8 mouse cellular contexts compared by ENCODE assay signal in the genomic region with DNA sequence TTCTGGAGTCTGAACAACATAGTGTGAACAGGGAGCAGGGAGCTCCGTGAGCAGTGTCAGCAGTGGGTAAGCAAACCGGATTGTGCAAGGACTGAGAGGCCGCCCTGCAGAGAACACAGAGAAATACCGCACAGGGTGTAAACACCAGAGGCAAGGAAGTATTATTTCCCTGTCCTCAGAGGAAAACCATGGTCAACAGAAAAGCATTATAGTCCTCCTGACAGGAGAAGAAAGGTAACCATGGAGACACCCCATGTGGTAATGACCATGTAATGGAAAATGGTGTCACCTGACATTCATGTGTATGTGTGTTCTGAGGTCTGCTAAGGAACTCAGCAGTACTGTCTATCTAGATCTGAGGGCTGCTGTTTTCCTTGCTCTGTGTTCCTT. TPM values are rescaled to one million over a fixed set of nuclear protein-coding genes. Genes with fewer than 3 reads are reported as not detected.
A peak's percentile ranks its signal among the peaks of the same experiment; 100 is the strongest.
DNase-seq lines count a peak whose midpoint lies in the region; ATAC-seq and TF ChIP-seq lines count a peak whose summit lies in the region.

No protein-coding gene starts in this region.

- H3K4me1 ChIP-seq in forebrain, postnatal 0 days (ENCODE audit: insufficient read depth): 0 out of 2 replicates have a peak, but pooled peaks cover 4% of the 10 kb centered on the region
- peaks cover 46% of the 10 kb centered on the region for H3K4me1 ChIP-seq in kidney, adult 2 months (ENCODE audit: control insufficient read depth, insufficient read depth, low read length)
- peaks cover 74% of the 10 kb centered on the region for H3K4me1 ChIP-seq in megakaryocyte, embryonic 14.5 days
- peaks cover 14% of the 10 kb centered on the region for H3K4me1 ChIP-seq in stomach, embryonic 16.5 days (ENCODE audit: control insufficient read depth, insufficient read depth, low read length)

- no peak overlapping the region for H3K9ac ChIP-seq in forebrain, postnatal 0 days
- peak overlapping the region; percentile 28 for H3K9ac ChIP-seq in stomach, embryonic 16.5 days (ENCODE audit: low read length)

- no peaks in the 10 kb centered on the region for H3K9me3 ChIP-seq in forebrain, postnatal 0 days (ENCODE audit: low read length)
- H3K9me3 ChIP-seq in megakaryocyte, embryonic 14.5 days: no peaks in the 10 kb centered on the region
- no peaks in the 10 kb centered on the region for H3K9me3 ChIP-seq in stomach, embryonic 16.5 days (replicated peaks; ENCODE audit: control insufficient read depth, low read length)

- H3K27ac ChIP-seq in left cerebral cortex, adult 2 months: peak overlapping the region; percentile 75
- H3K27ac ChIP-seq in forebrain, postnatal 0 days (ENCODE audit: low read depth, low read length): peak overlapping the region; percentile 70
- peak overlapping the region; percentile 75 for H3K27ac ChIP-seq in kidney, adult 2 months (ENCODE audit: insufficient read depth, low read depth, low read length)
- peak overlapping the region; percentile 88 for H3K27ac ChIP-seq in stomach, embryonic 16.5 days (ENCODE audit: low read length)

- H3K27me3 ChIP-seq in forebrain, postnatal 0 days (ENCODE audit: insufficient read depth, low read length): no peaks in the 10 kb centered on the region
- H3K27me3 ChIP-seq in kidney, adult 2 months (replicated peaks; ENCODE audit: control insufficient read depth, insufficient read depth, low read length): no peaks in the 10 kb centered on the region
- no peaks in the 10 kb centered on the region for H3K27me3 ChIP-seq in megakaryocyte, embryonic 14.5 days (replicated peaks)
- no peaks in the 10 kb centered on the region for H3K27me3 ChIP-seq in stomach, embryonic 16.5 days (ENCODE audit: control insufficient read depth, insufficient read depth, low read length)

- no peak for TF ChIP-seq CTCF in left cerebral cortex, adult 2 months (IDR thresholded peaks at IDR 0.05)
- TF ChIP-seq CTCF in forebrain, postnatal 0 days (IDR thresholded peaks at IDR 0.05; ENCODE audit: low read depth): no peak
- no peak for TF ChIP-seq CTCF in kidney, adult 2 months (conservative IDR thresholded peaks at IDR 0.05; ENCODE audit: insufficient read depth, insufficient read length, low read depth, low read length)

- intact Hi-C loops in left cerebral cortex, adult 2 months (cut with DNase I): no loop called here

- H3K36me3 ChIP-seq in forebrain, postnatal 0 days (ENCODE audit: insufficient read depth): no peaks in the 10 kb centered on the region
- no peaks in the 10 kb centered on the region for H3K36me3 ChIP-seq in kidney, adult 2 months (ENCODE audit: control insufficient read depth, insufficient read depth, low read length)
- peaks cover 20% of the 10 kb centered on the region for H3K36me3 ChIP-seq in megakaryocyte, embryonic 14.5 days (replicated peaks; ENCODE audit: low read length)
- H3K36me3 ChIP-seq in stomach, embryonic 16.5 days (ENCODE audit: control insufficient read depth, insufficient read depth, low read length): no peaks in the 10 kb centered on the region

- no peak for TF ChIP-seq POLR2A in kidney, adult 2 months (IDR thresholded peaks at IDR 0.05; ENCODE audit: low read depth, low read length)

- ATAC-seq in activated CD4-positive, CD25-positive, alpha-beta regulatory T cell, adult 4 months: peak; percentile 66
- peak; percentile 86 for ATAC-seq in forebrain, postnatal 0 days
- ATAC-seq in stomach, embryonic 16.5 days (ENCODE audit: insufficient read depth, low FRiP score): peak; percentile 89

- no peak overlapping the region for H3K4me2 ChIP-seq in forebrain, postnatal 0 days (ENCODE audit: low read depth)
- H3K4me2 ChIP-seq in stomach, embryonic 16.5 days (ENCODE audit: low read depth, low read length): no peak overlapping the region; the same call in 1 of the 2 replicates

- no peak overlapping the region for H3K4me3 ChIP-seq in left cerebral cortex, adult 2 months
- no peak overlapping the region for H3K4me3 ChIP-seq in forebrain, postnatal 0 days (ENCODE audit: low read depth, low read length)
- no peak overlapping the region for H3K4me3 ChIP-seq in kidney, adult 2 months (ENCODE audit: insufficient read depth, low read depth, low read length)
- peak overlapping the region; percentile 50 for H3K4me3 ChIP-seq in megakaryocyte, embryonic 14.5 days (replicated peaks)
- no peak overlapping the region for H3K4me3 ChIP-seq in stomach, embryonic 16.5 days (replicated peaks; ENCODE audit: low read length)

- 6% methylated on average over 4 of the region's 4 CpGs for WGBS in forebrain, postnatal 0 days
- WGBS in kidney, adult 2 months: 47% methylated on average over 4 of the region's 4 CpGs
- 44% methylated on average over 4 of the region's 4 CpGs for WGBS in stomach, embryonic 16.5 days

- no peak for DNase-seq in left cerebral cortex, adult 2 months (ENCODE audit: extremely low spot score in 1 of 2, low spot score in 2 of 2)
- no peak for DNase-seq in left cerebral cortex, adult 8-10 months (ENCODE audit: low spot score in 2 of 2)
- DNase-seq in forebrain, postnatal 0 days: peak; percentile 50
- peak; percentile 47 for DNase-seq in kidney, adult 2 months
- DNase-seq in right cerebral cortex, postnatal 36 days (ENCODE audit: low spot score in 2 of 2): no peak

RNA-seq across cellular contexts. Expression of gene Hectd1, which starts 36.4 kb away (rescaled TPM):
- total RNA-seq in left cerebral cortex, adult 2 months (2021): 10 to 100 TPM; 81.2 to 88.4 TPM
- total RNA-seq in left cerebral cortex, adult 8-10 months (2022): 10 to 100 TPM; 77.1 to 85.4 (median 79.4) TPM
- 10 to 100 TPM; 58.5 to 73.1 TPM for polyA plus RNA-seq in activated CD4-positive, CD25-positive, alpha-beta regulatory T cell, adult 4 months (2017; shearing (Covaris generic))
- total RNA-seq in forebrain, postnatal 0 days (2014; rRNA removed): 70.5 and 93.6 TPM in 2 replicates
- polyA plus RNA-seq in forebrain, postnatal 0 days (2015; fragmentation: Nextera tagmentation; extraction: Ambion mirVana): 18.2 and 27.6 TPM in 2 replicates
- polyA plus RNA-seq in kidney, adult 2 months (2012; rRNA removed): 18.2 and 20.6 TPM in 2 replicates
- polyA plus RNA-seq in megakaryocyte, embryonic 14.5 days (2012; ENCODE audit: insufficient read depth, low replicate concordance): 0.77 and 2.0 TPM in 2 replicates
- polyA plus RNA-seq in stomach, embryonic 16.5 days (2015; fragmentation: Nextera tagmentation; extraction: Ambion mirVana): 36.7 and 37.4 TPM in 2 replicates

Comparison
In these comparisons a context has a peak if more than half of its experiments do, and no peak if none do; other contexts are left out.
1. DNase-seq: peak in forebrain, postnatal 0 days (single experiment) and kidney, adult 2 months (single experiment); none in left cerebral cortex, adult 2 months (0 of 2), left cerebral cortex, adult 8-10 months (0 of 2) and right cerebral cortex, postnatal 36 days (0 of 2).
2. Peak in every context shown above with its lines, with median percentiles within 50 percentile points of each other: H3K27ac ChIP-seq and ATAC-seq.